Mouse (Mus musculus): ENCODE results near the gene Tmem232.
"Not testable (repeated sequence)": the region's sequence is repeated elsewhere in the genome, so short reads cannot be mapped to it uniquely, and the experiment has no call there.

Tmem232 gene

GRCm38 (mm10) chr17:65540441-65541272, at the start of gene Tmem232:
Tmem232 (minus strand) TSS chr17:65540782.
- DNase-seq (ENCODE audit: low spot score in 2 of 2) = peak; percentile 53 to 70

DNA sequence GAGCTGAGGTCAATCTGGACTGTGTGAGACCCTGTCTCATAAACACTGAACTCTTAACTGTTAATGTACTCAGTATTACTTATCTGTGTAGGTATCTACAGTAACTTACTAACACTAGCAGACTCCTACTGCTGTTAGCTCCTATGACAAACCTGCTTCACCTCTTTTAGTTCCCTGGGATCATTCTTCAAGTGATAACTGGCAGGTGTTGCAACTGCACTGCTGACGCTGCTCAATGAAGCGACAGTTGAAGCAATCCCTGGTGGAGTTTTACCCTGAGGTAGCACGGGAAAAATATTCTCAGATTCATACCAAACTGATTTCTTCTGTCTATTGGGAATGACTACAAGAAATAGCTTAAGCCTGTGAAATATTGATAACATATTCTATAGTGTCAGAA, 46.3 kb upstream of the Tmem232 start:
- no peak for DNase-seq (ENCODE audit: low spot score in 2 of 2)

GRCm38 (mm10) chr17:65581440-65581839, 40.9 kb upstream of the Tmem232 start:
- no peak for DNase-seq (ENCODE audit: low spot score in 2 of 2)

DNA sequence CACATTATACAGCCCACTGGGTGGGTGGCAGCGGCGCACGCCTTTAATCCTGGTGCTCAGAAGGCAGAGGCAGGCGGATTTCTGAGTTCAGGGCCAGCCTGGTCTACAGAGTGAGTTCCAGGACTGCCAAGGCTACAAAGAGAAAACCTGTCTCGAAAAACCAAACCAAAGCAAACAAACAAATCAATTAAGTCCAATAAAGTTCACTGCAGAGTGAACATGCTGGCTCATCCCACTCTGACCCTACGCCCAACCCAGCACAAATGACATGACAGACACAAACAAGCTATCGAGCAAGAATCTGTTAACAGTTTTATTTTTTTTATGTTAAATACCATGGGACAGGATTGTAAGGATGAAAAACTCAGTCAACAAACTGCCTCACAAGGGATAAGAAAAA, 39.2 kb upstream of the Tmem232 start:
- no peak for DNase-seq (ENCODE audit: low spot score in 2 of 2)

DNA sequence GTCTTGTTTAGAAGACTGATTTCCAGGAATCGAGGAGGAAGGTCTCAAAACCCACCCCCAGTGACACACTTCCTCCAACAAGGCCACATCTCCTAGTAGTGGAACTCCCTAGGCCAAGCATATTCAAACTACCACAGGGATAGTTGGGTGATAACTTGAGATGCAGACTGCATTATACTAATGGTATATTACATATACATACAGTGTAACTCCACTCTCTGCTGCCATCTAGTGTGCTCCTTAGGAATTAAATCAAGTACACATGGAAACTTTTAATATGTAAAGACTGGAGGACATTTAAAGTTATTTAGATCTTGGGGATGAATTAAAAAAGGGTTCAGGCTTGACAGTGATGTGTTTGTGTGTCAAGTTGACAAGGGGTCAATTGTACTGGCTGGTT, 34.8 kb upstream of the Tmem232 start:
- DNase-seq (ENCODE audit: low spot score in 2 of 2) = no peak

- DNase-seq (ENCODE audit: low spot score in 2 of 2) = no peak
Observed at GRCm38 (mm10) chr17:65574850-65575249, 34.3 kb upstream of the Tmem232 start.

- peak; percentile 30 to 46 for DNase-seq (ENCODE audit: low spot score in 2 of 2)
Observed at GRCm38 (mm10) chr17:65571866-65572265, 31.3 kb upstream of the Tmem232 start.

DNA sequence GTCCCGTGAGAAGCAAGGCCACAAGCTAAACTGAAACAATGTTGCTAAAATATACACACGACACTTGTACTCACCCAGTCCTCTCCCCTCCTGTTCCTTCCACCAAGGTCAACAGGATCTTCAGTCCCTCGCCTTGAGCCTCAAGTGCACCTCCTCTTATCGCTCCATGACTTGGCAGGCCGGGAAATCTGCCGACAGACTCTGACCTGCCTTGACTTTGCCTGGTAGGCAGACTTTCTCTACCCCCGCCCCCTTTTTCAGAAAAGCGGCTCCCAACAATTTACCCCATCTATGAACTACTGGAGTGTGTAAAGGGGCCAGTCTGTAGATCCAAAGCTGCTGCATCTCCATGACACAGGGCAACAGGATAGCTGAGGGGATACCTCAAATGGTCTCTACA, 30.9 kb upstream of the Tmem232 start:
- DNase-seq (ENCODE audit: low spot score in 2 of 2) = no peak

DNA sequence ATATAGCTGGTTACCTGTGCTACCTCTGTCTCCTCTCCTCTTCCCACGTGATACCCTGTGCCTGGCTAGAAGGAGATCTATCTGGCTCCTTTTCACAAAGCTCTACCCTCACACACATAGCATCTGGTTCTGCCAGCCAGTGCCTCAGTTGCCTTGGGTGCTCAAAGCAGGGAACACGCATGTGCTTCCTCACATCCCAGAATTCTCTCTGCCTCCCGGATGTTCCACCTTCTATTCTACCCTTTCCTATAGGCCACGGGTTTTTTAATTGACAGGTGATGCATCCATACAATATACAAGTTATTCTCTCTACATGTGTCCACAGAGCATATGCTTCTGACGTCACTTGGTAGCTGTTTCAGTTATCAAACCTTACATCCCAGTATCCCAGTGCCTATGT, 23.6 kb upstream of the Tmem232 start:
- no peak for DNase-seq (ENCODE audit: low spot score in 2 of 2)

GRCm38 (mm10) chr17:65563345-65563744, 22.8 kb upstream of the Tmem232 start:
- DNase-seq (ENCODE audit: low spot score in 2 of 2) = no peak

DNA sequence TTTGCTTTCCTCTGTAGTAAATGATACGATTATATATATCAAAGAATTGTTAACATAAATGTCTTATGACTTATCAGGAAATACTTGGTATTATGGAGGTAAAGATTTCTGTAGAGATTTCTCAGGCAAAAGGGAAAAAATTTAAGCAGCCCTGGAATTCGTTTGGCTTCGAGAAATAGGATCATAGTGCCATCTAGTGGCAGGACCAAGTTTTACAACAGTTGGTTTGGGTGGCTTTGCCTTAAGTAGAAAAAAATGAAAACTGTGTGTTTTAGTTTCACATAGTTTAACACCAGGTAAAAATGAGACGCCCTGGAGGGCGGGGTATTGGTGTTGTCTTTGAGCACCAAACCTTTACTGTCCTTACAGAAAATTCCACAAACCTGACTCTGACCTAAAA, 22.2 kb upstream of the Tmem232 start:
- peak in 1 of 2 experiments; percentile 56 for DNase-seq (ENCODE audit: low spot score in 2 of 2)

GRCm38 (mm10) chr17:65561361-65562015, 20.9 kb upstream of the Tmem232 start:
- no peak for DNase-seq (ENCODE audit: low spot score in 2 of 2)

DNA sequence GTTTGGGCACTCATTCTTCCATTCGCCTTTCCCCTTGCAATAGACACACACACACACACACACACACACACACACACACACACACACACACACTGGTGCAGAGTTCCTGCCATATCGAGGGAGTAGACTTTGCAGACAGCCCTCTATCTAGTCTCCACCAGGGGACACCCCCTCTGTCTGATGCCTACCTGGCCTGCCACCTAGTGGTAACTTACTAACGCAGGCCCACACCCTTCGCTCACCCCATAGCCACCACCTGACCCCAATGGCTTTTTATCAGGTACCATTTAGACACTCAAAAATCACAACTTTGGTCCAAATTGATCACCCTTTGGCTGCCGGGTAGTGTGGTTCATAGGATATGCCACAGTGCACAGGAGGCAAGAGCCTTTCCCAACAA, 18.7 kb upstream of the Tmem232 start:
- DNase-seq (ENCODE audit: low spot score in 2 of 2) = no peak

GRCm38 (mm10) chr17:65558788-65559187, 18.2 kb upstream of the Tmem232 start:
- no peak for DNase-seq (ENCODE audit: low spot score in 2 of 2)

DNA sequence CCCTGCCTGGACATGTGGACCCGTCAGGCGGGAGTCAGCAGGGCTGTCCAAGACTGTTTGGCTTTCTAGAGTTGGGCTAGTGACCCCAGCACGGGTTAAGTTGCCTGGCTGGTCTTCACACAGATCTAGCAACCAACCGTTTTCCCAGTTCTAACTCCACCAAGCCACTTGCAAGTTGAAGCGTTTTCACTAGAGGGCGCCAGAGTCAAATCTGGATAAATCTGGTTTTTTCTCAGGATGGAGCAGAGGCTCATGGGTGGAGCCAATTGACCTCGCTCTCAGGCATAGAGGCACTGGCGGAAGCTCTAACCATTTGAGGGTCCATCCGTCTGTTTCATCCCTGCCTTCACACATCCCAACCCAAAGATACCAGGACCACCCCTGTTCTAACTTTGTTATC, 17.6 kb upstream of the Tmem232 start:
- peak; percentile 29 to 60 for DNase-seq (ENCODE audit: low spot score in 2 of 2)

GRCm38 (mm10) chr17:65557212-65557611, 16.6 kb upstream of the Tmem232 start:
- no peak for DNase-seq (ENCODE audit: low spot score in 2 of 2)

- no peak for DNase-seq (ENCODE audit: low spot score in 2 of 2)
Observed at GRCm38 (mm10) chr17:65556798-65557197, 16.2 kb upstream of the Tmem232 start.

GRCm38 (mm10) chr17:65552426-65552997, 11.9 kb upstream of the Tmem232 start:
- no peak for DNase-seq (ENCODE audit: low spot score in 2 of 2)

GRCm38 (mm10) chr17:65550357-65550756, 9.8 kb upstream of the Tmem232 start:
- no peak for DNase-seq (ENCODE audit: low spot score in 2 of 2)

- peak; percentile 58 to 65 for DNase-seq (ENCODE audit: low spot score in 2 of 2)
Observed at GRCm38 (mm10) chr17:65548698-65549365, 8.2 kb upstream of the Tmem232 start.

DNA sequence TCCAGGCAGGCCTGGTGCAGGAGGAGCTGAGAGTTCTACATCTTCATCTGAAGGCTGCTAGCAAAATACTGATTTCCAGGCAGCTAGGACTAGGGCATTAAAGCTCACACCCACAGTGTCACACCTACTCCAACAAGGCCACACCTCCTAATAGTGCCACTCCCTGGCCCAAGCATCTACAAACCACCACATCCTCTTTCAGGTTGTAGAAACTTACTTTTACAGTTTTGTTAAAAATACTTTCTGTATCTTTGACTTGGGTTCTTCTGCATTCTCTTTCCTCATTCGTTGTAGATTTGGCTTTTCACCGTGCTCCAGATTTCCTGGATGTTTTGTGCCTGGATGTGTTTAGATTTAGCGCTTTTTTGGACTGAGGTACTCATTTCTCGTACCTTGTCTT, 5.6 kb upstream of the Tmem232 start:
- DNase-seq (ENCODE audit: low spot score in 2 of 2) = not testable (repeated sequence)

- DNase-seq (ENCODE audit: low spot score in 2 of 2) = peak in 1 of 2 experiments; percentile 49
Observed at GRCm38 (mm10) chr17:65536156-65536555, 4.4 kb downstream of the Tmem232 start.
